Mouse (Mus musculus) embryo, embryonic 11 days (tissue): ENCODE measurements at regions not wholly inside any gene's neighbourhood (a gene's known extent, or its start where the extent isn't known, plus 50 kb on each side); places are given as distances from the start of the nearest gene placed in this dataset.

Experiments used
- DNase-seq: peaks from one replicate; pipeline ENCODE4 v3.0.0-alpha.2; 2015

DNA sequence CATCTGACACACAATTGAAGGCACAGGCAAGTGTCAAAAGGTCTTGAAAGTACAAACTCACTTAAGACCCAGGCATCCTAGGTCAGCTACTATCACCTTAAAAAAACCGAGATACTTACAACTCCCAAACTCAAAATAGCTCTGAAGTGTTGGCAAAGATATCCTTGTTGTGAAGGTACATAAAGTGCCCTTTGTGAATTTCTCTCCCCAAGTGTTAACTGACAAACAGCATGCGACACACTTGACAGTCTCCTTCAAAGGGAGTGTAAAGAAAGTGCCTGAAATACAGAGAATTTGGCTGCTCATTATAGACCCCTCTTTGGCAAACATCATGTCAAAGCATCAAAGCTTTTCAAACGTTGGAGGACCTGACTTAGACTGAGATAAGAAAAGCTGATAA, 2634.2 kb downstream of the 9330182O14Rik start:
- DNase-seq, result no peak

DNA sequence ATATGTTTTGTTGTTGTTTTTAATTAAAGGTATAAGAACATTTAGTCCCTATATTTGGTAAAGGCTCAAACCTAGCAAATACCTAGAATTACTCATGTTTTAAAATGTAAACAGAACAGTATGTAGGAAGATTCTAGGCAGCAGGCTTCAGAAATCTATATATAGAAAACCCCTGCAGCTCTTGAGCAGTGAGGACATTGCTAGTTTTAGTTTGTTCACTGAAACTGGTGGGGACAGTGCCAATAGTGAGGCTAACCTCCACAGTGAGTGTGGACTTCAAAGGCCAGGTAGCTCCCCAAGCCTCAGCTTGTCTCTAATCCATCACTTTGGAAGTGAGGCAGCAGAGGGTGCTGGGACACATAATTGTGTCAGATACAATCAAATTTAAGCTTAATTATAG, 2645.7 kb downstream of the 9330182O14Rik start:
- DNase-seq, result no peak

DNA sequence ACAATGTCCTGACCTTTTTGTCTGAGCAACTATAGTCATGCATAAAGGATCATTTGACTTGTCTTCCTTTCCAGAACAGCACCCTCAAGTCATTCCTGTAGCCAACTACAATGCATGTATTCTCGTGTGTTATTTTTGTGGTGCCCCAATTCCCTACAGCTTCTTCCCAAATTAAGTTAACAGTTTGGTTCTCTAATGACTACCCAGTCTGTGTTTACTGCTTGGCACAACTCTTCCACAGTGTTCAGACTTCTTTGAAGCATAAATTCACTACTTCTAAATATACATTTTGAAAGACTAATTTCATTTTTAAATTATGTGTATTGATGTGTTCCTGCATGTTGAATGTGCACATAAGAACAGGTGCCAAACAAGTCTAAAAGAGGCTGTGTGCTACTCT, 2667.1 kb downstream of the 9330182O14Rik start:
- no peak for DNase-seq

DNA sequence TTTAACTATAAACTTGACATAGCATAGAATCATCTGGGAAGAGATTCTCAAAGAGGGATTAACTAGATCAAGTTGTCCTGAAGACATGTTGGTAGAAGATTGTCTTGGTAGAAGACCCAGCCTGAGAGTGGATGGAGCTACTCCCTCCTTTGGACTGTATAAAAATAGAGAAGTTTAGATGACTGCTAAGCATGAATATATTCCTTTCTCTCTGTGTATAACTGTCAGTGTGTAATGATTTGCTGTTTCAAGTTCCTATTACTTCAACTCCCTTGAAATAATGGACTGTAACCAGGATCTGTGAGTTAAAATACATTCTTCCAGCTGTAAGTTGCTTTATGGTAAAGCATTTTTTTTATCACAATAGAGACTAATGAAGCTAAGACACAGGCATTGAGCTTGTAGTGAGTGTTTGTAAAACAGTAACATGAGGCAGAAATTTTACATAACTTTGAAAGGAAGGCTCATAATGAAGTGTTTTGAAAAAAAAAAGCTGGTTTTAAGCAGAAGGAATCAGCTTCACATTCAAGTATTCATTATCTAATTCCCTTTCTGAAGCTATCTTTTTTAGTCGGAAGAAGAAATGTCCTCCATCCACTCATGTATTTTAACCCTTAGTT, 2676.8 kb downstream of the 9330182O14Rik start:
- DNase-seq, result no peak

DNA sequence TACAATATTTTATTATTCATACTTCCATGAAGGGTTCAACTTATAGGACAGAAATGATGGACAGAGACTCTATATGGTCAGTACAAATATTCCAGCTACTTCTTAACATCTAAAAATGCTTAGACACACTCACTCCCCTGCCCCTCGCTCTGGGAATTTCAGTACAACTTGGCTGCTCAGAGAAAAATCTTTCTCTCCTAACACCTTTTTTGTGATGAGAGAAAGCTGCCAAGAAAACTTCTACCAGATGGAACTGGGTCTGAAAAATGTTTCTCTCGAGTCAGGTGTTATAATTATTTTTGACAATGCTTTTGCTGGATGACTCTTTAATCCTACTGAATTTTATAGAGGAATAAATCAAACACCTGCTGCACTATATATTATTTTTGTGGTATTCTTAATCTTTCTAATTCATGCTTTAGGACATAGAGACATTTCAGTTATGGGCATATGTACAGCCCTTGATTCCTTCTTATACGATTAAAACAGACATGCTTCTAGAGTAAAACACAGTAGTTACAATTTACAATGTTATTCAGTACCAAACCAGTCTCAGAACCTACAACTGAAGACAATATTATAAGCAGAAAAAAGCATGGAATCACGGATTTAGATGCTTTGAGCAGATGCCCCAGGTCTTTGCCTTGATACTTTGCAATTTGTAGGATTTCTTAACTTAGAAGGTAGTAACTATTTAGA, 2681.0 kb downstream of the 9330182O14Rik start:
- DNase-seq, result no peak

DNA sequence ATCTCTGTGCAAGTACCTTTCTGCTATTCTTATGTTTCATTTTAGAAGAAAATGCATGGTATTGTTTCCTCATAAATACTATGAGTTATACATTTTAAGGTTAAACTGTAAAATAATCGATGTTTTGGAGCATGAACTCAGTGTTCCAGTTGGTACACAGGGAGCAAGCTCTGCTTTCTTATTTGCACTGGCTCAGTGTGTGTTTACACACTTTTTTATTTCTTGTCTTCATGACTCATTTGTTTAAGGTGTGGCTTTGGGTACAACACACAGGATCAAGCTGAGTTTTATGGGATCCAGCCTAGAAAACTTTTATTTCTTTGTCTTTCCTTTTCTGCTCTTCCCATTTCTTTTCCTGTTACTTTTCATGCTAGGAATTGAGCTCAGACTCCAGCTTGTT, 2704.7 kb downstream of the 9330182O14Rik start:
- DNase-seq, result no peak

DNA sequence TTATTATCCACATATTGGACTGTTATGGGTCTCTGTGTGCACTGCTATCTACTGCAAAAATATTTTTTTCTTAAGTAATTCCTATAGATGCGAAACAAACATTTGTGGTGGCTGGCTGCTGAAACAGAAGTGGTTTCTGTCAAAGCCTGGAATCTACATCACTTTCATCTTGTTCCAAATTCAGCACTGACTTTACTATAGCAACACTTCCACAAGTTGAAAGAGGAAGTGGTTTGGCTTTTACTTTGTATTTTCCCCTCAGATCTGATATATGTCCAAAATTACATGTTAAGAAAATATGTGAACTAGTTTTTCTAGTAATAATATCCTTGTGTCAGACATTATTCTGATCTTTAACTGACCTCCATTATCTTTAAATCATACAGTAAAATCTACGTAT, 2715.8 kb downstream of the 9330182O14Rik start:
- DNase-seq, result no peak

DNA sequence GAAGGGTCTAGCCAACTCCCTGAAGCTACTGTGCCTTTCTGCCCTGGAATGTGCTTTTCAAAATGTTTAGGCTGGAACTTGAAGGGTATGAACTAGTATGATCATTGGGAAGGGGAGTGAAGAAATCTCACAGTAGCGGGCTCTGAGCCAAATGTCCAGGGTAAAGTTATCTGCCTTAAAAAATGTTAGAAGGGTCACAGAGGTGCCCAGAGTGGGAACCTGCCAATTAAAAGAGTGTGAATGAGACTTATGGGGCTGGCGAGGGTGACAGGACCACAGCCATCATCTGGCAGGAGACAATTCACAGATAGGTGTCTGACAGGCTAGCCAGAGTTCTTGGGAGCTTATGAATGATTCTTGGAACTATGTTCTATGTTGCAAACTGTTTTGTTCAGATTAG, 2738.3 kb downstream of the 9330182O14Rik start:
- DNase-seq, result no peak

DNA sequence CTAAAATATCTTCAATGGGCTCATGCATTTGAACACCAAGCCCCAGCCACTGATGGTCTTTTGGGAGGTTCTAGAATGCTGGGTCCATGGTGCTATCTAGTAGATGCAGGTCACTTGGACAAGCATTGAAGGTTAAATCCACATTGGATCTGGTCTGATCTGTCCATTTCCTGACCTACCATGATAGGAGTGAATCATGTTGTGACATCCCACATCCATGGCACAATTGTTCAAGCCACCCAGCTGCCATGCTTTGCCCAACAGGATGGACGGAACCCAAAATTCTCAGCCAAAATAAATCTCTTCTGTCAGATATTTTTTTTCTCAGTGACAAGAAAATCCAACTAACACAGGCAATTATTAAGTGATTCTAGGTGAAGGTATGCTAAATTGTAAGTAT, 2760.4 kb downstream of the 9330182O14Rik start:
- no peak for DNase-seq

DNA sequence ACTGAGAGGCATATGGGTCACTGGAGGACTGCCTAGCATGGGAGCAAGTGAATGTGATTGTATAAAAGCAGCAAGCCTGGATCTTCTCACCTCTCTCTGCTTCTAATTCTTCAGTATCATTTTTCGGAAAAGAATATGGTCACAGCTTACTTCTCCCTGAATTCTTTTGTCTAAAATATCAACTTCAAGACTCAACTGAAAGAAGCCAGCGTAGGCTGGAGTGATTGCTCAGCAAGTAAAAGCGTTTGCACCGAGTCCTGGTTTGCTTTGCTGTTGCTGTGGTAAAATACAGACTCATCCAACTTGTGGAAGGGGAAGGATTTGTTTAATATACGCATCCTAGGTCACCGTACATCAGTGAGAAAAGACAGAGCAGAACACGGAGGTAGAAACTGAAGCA, 2765.9 kb downstream of the 9330182O14Rik start:
- DNase-seq, result no peak

DNA sequence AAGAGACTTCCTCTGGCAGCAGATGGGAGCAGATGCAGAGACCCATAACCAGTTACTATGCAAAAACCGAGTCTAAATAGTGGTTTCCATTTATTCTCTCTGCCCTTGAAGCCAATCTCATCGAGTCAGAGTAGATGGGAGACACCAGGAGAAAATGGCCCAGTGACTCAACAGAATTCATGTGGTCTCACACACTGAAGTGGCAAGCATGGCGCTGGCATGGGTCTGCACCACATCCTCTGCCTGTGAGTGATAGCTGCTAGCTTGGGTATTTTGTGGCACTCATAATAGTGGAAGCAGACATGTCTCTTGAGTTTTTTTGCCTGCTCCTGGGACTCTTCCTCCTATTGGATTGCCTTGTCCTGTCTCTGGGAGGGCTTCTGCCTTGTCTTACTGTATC, 2767.6 kb downstream of the 9330182O14Rik start:
- DNase-seq, result no peak

DNA sequence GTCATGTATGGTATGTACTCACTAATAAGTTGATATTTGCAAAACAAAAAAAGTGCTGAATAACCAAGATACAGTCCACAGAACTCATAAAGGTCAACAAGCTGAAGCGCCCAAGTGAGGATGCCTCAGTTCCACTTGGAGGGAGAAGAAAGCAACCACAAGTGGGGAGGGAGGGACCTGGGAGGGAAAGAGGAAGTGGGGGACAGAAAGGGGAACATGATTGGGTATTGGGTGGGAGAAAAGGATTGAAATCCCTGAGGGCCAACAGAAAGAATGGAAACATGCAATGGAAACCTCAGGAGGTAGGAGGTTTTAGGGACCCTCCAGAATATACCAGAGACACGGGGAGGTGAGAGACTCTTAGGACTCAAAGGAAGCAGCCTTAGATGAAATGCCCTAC, 2777.2 kb downstream of the 9330182O14Rik start:
- DNase-seq, result no peak

DNA sequence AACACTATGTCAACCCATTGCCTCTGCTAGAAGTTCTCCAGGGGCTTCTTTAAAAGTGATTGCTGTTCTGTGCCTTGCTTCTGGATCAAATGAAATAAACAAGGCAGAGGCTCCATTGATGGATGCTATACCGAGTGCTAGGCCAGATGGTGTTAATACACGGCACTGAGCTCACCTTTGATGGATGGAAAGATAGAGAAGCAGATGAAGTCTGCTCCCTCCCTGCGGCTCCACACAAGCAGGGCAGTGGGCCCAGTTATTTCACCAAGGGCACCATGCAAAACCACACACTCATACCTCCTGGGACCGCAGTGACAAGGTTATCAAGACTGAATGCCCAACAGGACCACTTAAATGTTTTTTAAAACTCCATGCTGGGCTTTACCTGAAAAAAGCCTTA, 2778.7 kb downstream of the 9330182O14Rik start:
- DNase-seq, result peak; percentile 2

DNA sequence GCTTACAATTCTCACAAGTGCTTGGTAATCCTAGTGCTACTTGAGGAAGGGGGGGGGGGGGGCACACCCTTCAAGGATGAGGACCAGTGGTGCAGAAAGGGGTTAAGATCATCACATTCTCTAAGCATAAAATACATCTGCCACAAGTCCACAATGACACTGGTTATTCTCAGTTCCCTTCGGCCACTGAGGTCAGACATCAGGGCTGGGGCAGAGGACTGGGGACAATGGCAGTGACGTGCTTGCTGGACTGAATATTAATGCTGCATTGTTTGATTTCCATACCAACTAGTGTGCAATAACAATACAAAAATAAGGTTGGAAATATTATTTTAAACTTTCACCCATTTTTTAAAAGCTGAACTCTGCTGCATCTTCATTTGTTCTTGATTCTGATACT, 2779.1 kb downstream of the 9330182O14Rik start:
- peak; percentile 29 for DNase-seq

DNA sequence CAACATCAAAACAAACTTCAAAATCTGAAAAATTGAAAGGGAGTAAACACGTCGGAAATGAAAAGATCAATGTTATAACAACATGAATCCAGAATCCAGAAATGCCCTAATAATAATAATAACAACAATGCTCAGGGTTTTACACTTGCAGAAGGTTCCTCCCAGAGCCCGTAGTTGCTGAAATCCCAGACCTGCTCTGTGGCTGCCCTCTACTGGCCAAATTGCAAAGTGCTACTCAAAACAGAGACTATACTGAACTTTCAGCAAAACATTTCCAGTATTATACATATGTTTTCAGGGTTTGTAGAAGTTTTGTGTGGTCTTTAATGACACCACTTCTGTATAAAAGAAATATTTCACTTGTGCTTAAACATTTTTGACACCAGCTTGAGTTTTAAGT, 2779.9 kb downstream of the 9330182O14Rik start:
- DNase-seq, result peak; percentile 77

DNA sequence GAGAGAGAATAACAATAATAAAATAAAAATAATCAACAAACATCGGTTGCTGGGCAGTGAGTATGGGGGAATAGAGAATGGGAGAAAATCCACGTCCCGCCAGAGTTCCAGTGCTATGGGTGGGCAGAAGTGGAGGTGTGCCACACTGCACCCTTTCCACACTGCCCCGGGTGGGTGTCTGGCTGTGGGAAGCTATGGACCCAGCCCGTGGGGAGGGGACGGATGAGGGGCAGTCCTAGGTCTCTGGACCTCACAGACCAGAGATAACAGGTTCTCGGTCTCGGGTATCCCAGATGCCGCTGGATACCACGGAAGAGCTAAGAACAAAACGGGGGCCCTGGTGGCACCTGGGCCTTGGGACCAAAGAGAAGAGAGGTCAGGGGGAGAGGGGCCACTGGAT, 2781.0 kb downstream of the 9330182O14Rik start:
- DNase-seq, result no peak

DNA sequence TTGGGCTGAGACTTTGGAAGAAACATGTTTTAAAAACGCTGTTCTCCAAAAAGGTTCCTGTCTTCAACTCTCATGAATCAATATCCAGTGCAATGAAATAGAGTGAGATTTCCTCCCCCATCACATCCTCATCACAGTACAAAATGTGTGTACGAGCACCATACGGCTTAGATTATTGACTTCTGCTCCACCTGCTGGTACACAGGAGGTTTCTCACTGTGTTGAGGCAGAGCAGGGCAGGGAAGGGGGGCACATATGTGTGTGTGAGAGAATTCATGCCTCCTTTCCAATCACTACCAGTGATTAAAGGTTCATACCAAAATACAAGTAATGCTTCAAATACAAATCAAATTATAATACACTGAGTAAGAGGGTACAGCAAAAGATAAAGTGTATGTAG, 2787.5 kb downstream of the 9330182O14Rik start:
- peak; percentile 25 for DNase-seq

DNA sequence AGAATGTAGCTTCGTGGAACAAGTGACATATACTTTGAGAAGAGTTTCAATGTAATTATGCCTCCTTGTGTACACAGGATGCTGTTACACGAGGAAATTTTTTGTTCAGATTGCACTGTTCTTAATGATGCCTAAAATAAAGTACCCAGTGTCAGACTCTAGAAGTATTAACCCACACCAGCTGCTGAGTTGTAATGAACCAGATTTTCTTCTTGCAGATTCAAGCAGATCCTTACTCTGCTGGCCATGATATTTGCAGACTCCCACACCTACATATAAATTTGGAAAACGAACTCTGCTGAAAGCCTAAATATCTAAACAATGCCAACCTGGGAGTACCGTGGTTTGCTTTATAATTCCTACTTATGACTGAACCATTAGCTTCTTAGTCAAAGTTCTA, 2794.2 kb downstream of the 9330182O14Rik start:
- no peak for DNase-seq

DNA sequence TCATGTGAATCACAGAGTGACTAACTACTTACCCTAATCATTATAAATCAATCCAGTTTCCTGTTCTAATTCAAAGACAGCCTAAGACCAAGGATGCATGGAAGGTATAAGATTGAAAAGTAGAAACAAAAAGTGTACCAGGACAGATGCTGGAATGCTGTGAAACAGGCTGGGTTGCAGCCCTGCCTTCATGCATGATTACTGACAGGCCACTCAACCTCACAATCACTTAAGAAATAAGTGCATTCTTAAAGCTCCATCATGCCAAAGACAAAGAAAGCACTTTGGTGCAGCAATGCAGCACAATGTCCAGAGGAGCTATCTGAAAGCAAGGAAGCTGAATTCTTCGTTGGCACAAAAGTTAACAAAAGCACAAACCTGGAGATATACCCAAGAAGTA, 2810.4 kb downstream of the 9330182O14Rik start:
- DNase-seq, result no peak

DNA sequence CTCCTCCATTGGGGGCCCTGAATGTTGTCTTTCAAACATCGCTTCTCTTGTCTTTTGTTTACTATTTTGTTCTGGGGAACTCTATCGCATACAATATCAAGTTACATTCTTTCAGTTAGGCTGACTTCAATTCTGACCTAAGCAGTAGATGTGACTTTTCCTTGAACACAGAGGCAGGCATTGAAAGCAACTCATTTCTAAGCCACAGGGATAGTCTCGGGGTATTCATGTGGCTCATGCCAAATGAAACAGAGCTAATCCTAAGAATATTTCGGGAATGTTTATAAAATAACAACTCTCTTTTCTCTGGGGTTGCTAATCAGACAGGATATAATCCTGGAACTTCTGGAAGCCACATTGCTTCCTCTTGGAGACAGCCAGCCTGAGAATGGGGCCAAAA, 2821.0 kb downstream of the 9330182O14Rik start:
- DNase-seq, result no peak

DNA sequence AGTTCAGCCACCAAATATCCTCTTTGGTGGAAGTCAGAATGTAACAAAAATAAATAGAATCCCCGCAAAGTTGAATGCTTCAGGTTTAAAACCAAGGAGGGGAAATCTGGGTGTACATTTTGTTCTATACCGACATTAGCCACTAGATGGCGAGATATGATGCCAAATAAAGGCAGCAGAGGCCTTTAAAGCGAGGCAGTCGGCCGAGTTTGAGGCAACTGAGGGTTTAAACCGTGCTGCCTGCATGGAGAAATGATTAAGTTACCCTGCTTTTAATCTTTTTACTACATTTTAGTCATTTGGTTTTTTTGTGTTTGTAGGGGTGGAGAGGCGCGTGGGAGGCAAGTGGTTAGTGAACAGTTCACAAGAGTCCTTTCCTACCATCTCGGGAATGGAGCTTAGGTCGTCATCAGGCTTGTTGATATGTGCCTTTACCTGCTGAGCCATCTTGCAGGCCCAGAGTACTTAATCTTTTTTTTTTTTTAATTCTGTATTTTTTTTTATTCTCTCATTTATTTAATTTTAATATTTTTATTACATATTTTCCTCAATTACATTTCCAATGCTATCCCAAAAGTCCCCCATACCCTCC, 2828.7 kb downstream of the 9330182O14Rik start:
- DNase-seq, result peak; percentile 88

DNA sequence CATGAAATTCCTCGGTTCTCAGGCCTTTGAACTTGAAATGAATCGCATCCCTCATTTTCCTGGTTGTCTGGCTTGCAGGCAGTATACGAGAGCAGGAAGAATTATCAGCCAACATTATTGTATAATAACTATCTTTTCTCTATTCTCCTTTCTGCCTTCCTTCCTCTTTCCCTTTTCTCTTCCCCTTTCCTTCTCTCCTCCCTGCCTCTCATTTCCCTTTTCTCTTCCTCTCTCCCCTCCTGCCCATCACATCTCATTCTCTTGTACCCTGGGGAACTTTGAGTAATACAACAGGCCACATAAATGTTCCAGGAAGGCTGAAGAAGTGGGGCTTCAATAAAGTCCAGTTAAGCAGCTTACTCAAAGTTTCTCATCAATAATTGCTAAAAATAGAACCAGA, 2831.1 kb downstream of the 9330182O14Rik start:
- no peak for DNase-seq
